Mouse (Mus musculus) lung, embryonic 16.5 days (tissue): ENCODE data around the gene Kpna2. TPM values are rescaled to one million over a fixed set of nuclear protein-coding genes. Genes with fewer than 3 reads are reported as not detected.

Experiments
- ATAC-seq: fragments of 200-750 bp; cut with Nextera tagmentation; 2 replicates; pipeline ENCODE4 v1.8.0; 2017; ENCODE audit warnings: low read depth, mild to moderate bottlenecking, moderate library complexity
- H3K27ac ChIP-seq: fragments of 300-500 bp; sonication (generic); 2 replicates; pipeline ENCODE4 v1.5.1; 2014; ENCODE audit warnings: mild to moderate bottlenecking, control low read depth, low read length
- H3K27me3 ChIP-seq: fragments of 300-500 bp; sonication (generic); 2 replicates; pipeline ENCODE4 v1.6.1; 2014; ENCODE audit warnings: low read depth, low read length, mixed read lengths; ENCODE audit not compliant: control insufficient read depth, insufficient read depth
- H3K36me3 ChIP-seq: fragments of 300-500 bp; sonication (generic); 2 replicates; pipeline ENCODE4 v1.6.1; 2014; ENCODE audit warnings: low read length; ENCODE audit not compliant: control insufficient read depth, insufficient read depth
- H3K4me1 ChIP-seq: fragments of 300-500 bp; sonication (generic); replicated peaks from 2 replicates; pipeline ENCODE4 v1.6.1; 2014; ENCODE audit warnings: low read length, mixed read lengths; ENCODE audit not compliant: control insufficient read depth, insufficient read depth
- H3K4me2 ChIP-seq: fragments of 300-500 bp; sonication (generic); 2 replicates; pipeline ENCODE4 v1.6.1; 2014; ENCODE audit warnings: low read depth, low read length, control low read depth
- H3K4me3 ChIP-seq: fragments of 300-500 bp; sonication (generic); 2 replicates; pipeline ENCODE4 v1.5.1; 2014; ENCODE audit warnings: mild to moderate bottlenecking, low read length, control low read depth
- H3K9ac ChIP-seq: fragments of 300-500 bp; sonication (generic); 2 replicates; pipeline ENCODE4 v1.6.1; 2014; ENCODE audit warnings: low read length, control low read depth
- H3K9me3 ChIP-seq: fragments of 300-500 bp; sonication (generic); 2 replicates; pipeline ENCODE4 v1.6.1; 2016; ENCODE audit warnings: low read length; ENCODE audit not compliant: control insufficient read depth
- WGBS: fragments of 180-500 bp; shearing (Covaris S2); extraction: QIAGEN DNeasy Blood & Tissue Kit; methylation state at CpG from one replicate; pipeline ENCODE4 v1.1.7; 2014; 5-methylcytosine and 5-hydroxymethylcytosine counted together
- polyA plus RNA-seq: library from polyadenylated mRNA; unstranded; fragments of >200 nt; fragmentation: Nextera tagmentation; extraction: Ambion mirVana; gene quantifications from 2 replicates; pipeline ENCODE4 v1.2.1, GENCODE M21; 2015

Kpna2 gene
- polyA plus RNA-seq, 1 experiment from 2014 or later, result 492 TPM

DNA sequence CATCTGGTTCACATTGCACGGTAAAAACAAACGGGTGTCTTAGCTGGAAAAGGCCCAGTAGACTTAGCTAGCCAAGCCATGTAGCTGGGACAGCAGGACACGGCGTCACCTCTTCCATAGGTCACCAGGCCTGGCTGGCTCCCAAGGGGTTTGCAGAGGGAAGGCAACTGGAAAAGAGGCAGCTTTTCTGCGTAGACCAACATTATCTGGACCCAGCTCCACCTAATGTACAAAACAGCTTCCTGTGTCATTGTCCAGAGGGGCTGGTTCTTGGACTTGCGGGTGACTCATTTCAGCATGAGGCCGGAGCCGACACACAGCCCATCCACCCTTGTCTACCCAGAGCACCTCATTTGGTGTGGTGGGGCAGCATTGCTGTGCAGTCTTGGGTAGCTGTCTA is 23.1 kb downstream of the Kpna2 start:
- peak overlapping the region; percentile 93 for H3K27ac ChIP-seq

DNA sequence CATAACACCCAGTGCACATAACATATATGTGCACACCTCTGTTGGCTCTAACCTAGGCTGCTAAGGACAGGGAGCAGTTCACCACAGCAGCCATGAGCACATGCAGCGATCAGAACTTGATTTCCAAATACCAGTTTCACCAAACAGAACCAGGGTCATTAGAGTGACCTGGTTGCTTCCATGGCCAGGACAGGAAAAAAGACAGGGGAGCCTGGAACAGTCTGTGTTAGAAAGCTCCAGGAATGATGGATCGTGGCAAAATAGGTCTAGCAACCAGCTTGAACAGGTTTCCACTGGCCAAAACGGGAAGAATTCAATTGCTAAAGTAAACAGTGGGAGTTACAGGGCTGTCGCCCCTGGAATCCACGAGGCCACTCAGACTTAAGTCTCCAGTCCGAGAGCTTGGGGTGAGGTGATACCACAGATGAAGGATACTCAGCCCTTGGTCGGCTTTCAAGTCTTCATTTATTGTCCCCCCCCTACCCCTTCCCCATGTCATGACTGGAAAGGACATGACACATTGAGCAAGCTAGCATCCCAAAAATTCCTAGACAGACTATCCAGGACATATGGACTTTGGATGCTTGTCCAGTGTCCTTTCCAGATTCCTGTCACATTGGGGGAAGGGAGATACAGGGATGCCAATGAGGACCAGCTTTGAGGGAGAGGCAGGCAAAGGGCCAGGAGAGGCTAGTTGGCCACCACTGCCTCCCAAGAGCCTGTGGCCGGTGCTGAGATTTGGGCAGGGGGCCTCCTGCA is 23.7 kb downstream of the Kpna2 start:
- 25% methylated on average over 8 of the region's 8 CpGs for WGBS
- peak overlapping the region; percentile 22 for H3K4me2 ChIP-seq

More for the DNA sequence above, 23.1 kb downstream of the Kpna2 start:
- WGBS, result 42% methylated on average over 8 of the region's 8 CpGs
- Histone ChIP-seq H3K9ac (no peak overlapping the region), H3K4me3 (no peak overlapping the region), H3K4me2 (peak overlapping the region; percentile 22), H3K4me1 (peaks cover 15% of the 10 kb centered on the region), H3K9me3 (no peaks in the 10 kb centered on the region), H3K36me3 (no peaks in the 10 kb centered on the region), H3K27me3 (no peaks in the 10 kb centered on the region)
- ATAC-seq, result peak; percentile 91

DNA sequence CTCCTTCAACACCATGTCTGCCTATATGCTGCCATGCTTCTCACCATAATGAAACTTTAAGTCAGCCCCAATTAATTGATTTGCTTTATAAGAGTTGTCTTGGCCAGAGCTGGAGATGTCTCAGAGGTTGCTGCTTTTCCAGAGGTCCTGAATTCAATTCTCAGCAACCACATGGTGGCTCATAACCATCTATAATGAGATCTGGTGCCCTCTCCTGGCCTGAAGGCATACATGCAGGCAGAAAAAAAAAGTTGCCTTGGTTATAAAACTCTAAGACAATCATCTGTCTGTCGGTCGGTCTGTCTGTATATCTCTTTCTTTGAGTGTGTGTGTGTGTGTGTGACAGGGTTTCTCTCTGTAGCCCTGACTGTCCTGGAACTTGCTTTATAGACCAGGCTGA is 24.9 kb downstream of the Kpna2 start:
- Histone ChIP-seq H3K4me2 (no peak overlapping the region), H3K27me3 (no peaks in the 10 kb centered on the region), H3K9me3 (no peaks in the 10 kb centered on the region), H3K36me3 (no peaks in the 10 kb centered on the region), H3K27ac (no peak overlapping the region), H3K9ac (no peak overlapping the region), H3K4me1 (peaks cover 19% of the 10 kb centered on the region), H3K4me3 (no peak overlapping the region)
- ATAC-seq, result no peak
- WGBS, result 81% methylated on average over 2 of the region's 2 CpGs

More for the DNA sequence above, 23.7 kb downstream of the Kpna2 start:
- Histone ChIP-seq H3K27me3 (no peaks in the 10 kb centered on the region), H3K4me1 (peaks cover 15% of the 10 kb centered on the region), H3K9ac (no peak overlapping the region), H3K4me3 (no peak overlapping the region), H3K9me3 (no peaks in the 10 kb centered on the region), H3K27ac (peak overlapping the region; percentile 93), H3K36me3 (no peaks in the 10 kb centered on the region)
- peak; percentile 87 for ATAC-seq

DNA sequence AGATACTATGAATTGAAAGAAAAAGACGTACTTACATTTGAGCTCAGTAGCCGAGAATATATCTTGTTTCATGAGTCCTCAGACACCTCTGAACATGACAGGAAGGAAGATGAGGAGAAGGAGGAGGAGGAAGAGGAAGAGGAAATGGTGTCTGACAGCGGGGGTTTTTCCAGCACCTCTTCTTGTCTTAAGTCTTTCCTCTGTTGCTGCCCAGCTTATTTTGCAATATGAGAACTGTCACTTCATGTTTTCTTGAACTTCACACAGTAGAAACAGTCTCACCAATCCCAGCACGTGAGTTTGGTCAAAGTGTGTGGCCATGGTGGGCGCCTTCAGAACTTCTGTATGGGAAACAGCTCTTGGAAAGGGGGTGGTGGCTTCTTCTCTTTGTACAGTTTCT is 26.3 kb downstream of the Kpna2 start:
- no peaks in the 10 kb centered on the region for H3K27me3 ChIP-seq
- H3K9ac ChIP-seq, result no peak overlapping the region
- no peak overlapping the region for H3K4me2 ChIP-seq
- H3K9me3 ChIP-seq, result no peaks in the 10 kb centered on the region
- 64% methylated on average over 5 of the region's 5 CpGs for WGBS
- peaks cover 19% of the 10 kb centered on the region for H3K4me1 ChIP-seq
- H3K4me3 ChIP-seq, result no peak overlapping the region
- ATAC-seq, result no peak
- no peaks in the 10 kb centered on the region for H3K36me3 ChIP-seq
- no peak overlapping the region for H3K27ac ChIP-seq

DNA sequence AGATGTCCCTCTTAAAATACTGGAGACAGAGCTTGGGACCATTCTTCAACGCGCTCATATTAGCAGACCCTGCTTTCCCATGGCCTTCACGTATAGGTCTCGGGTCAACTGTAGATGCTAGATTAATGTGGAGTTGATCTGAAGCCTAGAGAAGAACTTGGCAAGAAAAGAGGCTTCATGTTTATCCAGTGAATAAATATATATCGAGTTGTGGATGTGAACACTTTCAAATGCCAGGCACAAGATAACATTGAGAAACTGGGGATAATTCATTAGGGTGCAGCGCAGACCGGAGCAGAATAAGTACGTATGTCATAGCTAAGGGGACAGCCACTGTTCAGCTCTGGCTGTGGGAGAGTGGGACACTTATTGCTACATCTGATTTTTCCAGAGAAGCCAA is 29.5 kb downstream of the Kpna2 start:
- Histone ChIP-seq H3K9ac (no peak overlapping the region), H3K9me3 (no peaks in the 10 kb centered on the region), H3K36me3 (no peaks in the 10 kb centered on the region), H3K4me3 (no peak overlapping the region), H3K4me2 (no peak overlapping the region), H3K27me3 (no peaks in the 10 kb centered on the region), H3K27ac (peak overlapping the region; percentile 82; the same call in 1 of the 2 replicates), H3K4me1 (peaks cover 12% of the 10 kb centered on the region)
- WGBS, result 54% methylated on average over 8 of the region's 8 CpGs
- peak; percentile 95 for ATAC-seq

DNA sequence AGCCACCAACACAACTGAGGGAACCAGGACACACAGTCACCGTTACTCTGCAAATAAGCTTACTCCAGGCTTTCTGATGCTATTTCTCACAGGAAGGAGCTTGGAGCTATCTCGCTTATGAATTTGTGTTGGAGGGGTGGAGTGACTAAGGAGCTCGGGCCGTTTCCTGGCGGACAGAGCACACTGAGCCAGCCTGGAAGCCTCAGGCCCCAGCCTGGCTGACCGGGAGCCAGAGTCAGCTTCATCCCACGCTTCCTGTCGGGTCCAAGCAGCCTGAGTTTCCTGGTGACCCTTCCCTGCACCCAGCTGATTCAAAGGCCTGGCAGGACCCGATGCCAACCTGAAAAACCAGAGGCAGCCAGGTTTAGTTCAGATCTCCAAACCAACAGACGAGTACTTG is 31.7 kb downstream of the Kpna2 start:
- no peaks in the 10 kb centered on the region for H3K36me3 ChIP-seq
- no peak overlapping the region for H3K4me3 ChIP-seq
- no peak overlapping the region for H3K4me2 ChIP-seq
- no peak overlapping the region for H3K9ac ChIP-seq
- H3K4me1 ChIP-seq, result peaks cover 12% of the 10 kb centered on the region
- ATAC-seq, result peak; percentile 46; the same call in 1 of the 2 replicates
- 29% methylated on average over 10 of the region's 10 CpGs for WGBS
- no peaks in the 10 kb centered on the region for H3K27me3 ChIP-seq
- no peaks in the 10 kb centered on the region for H3K9me3 ChIP-seq
- H3K27ac ChIP-seq, result peak overlapping the region; percentile 58

DNA sequence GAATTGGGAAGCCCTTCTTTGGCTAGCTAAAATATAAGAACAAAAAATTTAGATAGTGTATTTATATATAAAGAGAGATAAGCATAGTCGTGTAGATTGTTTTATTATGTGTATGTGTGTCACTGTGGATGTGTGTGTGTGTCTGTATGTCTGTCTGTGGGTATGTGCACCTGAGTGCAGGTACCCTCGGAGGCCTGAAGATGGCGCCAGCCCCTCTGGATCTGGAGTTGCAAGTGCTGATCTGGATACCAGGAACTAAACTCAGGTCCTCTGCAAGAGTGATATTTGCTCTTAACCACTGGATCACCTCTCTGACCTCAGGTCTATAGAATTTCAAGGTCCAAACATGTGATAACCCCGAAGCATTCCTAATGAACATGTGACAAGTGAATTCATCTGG is 33.5 kb downstream of the Kpna2 start:
- H3K36me3 ChIP-seq, result no peaks in the 10 kb centered on the region
- no peaks in the 10 kb centered on the region for H3K9me3 ChIP-seq
- peaks cover 28% of the 10 kb centered on the region for H3K4me1 ChIP-seq
- H3K27ac ChIP-seq, result no peak overlapping the region
- no peak overlapping the region for H3K4me2 ChIP-seq
- H3K27me3 ChIP-seq, result no peaks in the 10 kb centered on the region
- no peak for ATAC-seq
- no peak overlapping the region for H3K9ac ChIP-seq
- 86% methylated on average over 4 of the region's 4 CpGs for WGBS
- H3K4me3 ChIP-seq, result no peak overlapping the region

DNA sequence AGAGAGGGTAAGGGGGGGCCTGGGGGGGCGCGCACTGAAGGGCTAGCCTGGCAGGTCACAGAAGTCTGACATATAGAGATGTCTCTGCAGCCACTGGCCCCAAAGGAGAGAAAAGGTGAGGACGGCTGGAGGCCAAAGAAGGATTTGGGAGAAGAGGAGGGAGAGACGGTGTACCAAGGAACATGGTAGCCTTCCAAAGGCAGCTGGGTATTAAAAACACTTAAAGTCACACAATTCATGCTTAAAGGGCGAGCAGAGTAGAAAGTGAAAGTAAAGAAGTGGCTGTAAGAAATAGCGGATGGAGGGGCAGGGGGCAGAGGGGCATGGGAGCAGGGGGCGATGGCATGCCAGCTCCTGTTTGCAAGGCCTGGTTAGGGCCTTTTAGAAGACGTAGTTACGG is 37.0 kb downstream of the Kpna2 start:
- Histone ChIP-seq H3K4me2 (no peak overlapping the region), H3K27ac (peak overlapping the region; percentile 90), H3K9ac (no peak overlapping the region), H3K9me3 (no peaks in the 10 kb centered on the region), H3K27me3 (no peaks in the 10 kb centered on the region), H3K4me1 (peaks cover 23% of the 10 kb centered on the region), H3K36me3 (no peaks in the 10 kb centered on the region), H3K4me3 (no peak overlapping the region)
- no peak for ATAC-seq
- WGBS, result 69% methylated on average over 9 of the region's 9 CpGs

DNA sequence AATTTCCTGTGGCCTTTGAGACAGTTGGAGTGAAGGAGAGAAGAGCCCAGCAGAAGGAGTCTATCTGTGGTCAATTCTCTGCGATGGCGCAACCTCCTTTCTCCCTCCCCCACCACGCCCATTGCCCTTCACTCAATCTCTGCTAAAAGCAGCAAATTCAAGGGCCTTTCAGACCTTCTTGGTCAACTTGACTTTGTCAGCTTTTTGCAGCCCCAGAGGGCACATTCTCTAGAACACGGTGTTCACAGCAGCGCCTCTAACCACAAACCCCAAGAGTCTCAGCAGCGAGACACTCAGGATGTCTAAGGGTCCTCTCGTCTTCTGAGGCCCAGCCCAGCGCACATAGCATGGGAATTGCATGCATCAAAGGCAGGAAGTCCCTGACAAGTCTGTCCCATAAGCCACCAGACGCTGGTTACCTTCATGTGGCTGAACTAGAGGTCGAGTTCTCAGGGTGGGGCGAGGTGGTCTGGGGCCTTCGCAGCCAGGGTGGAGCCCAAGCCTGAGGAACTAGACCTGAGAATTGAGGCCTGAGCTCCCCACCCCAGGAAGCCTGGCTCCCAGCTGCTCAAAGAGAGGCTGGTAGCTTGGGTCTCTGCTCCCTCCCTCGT is 37.8 kb downstream of the Kpna2 start:
- peak; percentile 73 for ATAC-seq

More for the DNA sequence above, 37.8 kb downstream of the Kpna2 start:
- H3K4me3 ChIP-seq, result no peak overlapping the region
- WGBS, result 31% methylated on average over 13 of the region's 13 CpGs
- H3K27me3 ChIP-seq, result no peaks in the 10 kb centered on the region
- no peaks in the 10 kb centered on the region for H3K36me3 ChIP-seq
- peak overlapping the region; percentile 90 for H3K27ac ChIP-seq
- no peaks in the 10 kb centered on the region for H3K9me3 ChIP-seq
- H3K4me1 ChIP-seq, result peaks cover 22% of the 10 kb centered on the region
- H3K4me2 ChIP-seq, result no peak overlapping the region
- H3K9ac ChIP-seq, result 0 out of 2 replicates have a peak overlapping the region, but pooled peaks have one; percentile 17
